Mouse (Mus musculus) gastrocnemius, postnatal 25 days (tissue): ENCODE measurements at regions not wholly inside any gene's neighbourhood (a gene's known extent, or its start where the extent isn't known, plus 50 kb on each side); places are given as distances from the start of the nearest gene placed in this dataset.

Experiments used
- DNase-seq: peaks from one replicate; pipeline ENCODE4 v3.0.0; 2022

GRCm38 (mm10) chr5:37980692-37981091 lies 57.9 kb upstream of the Stx18 start:
- DNase-seq, result no peak

GRCm38 (mm10) chr5:37976943-37977434 lies 61.6 kb upstream of the Stx18 start:
- DNase-seq, result no peak

DNA sequence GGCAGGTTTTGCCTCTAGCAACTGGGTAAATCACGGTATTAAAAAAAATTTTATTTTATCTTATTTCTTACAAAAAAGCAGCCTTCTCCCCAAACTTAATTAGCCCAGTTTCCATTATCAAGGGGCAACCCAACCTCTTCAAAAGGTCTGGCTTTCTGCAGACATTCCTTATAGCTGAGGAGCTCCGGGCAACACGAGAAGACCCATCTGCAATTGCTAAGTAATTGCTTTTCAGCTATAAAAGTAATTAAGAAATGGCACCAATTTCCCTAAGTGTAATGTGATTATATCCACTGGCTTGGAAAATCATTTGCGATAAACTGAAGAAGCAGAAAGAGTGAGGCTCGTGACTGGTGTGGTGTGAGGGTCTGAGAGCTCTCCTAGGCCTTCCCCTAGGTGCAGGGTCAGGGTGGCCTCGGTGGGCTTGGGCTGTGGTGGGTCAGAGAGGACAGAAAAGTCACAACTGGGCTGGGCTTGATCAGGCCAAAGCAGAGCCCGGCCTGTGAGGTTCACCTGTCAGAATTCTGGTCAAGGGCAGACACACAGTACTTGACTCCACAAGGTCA lies 65.5 kb upstream of the Stx18 start:
- no peak for DNase-seq

DNA sequence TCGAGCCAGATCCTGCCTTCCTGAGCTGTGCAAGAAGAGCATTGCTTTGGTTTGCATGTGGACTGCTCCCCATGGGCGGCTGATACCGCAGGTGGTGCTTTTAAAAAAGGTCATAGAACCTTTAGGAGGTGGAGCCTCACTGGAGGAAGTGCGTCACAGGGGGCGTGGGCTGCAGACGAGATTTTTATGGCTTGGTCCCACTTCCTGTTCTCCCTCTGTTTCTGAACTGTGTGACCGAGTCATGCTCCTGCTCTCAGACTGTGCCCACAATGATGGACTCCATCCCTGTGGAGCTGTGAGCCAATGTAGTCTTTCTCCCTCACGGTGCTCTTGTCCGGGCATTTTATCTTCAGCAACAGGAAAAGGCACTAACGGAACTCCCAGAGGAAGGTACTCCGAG lies 66.8 kb upstream of the Stx18 start:
- DNase-seq, result no peak

GRCm38 (mm10) chr5:37968596-37968995 lies 69.9 kb upstream of the Stx18 start:
- no peak for DNase-seq

DNA sequence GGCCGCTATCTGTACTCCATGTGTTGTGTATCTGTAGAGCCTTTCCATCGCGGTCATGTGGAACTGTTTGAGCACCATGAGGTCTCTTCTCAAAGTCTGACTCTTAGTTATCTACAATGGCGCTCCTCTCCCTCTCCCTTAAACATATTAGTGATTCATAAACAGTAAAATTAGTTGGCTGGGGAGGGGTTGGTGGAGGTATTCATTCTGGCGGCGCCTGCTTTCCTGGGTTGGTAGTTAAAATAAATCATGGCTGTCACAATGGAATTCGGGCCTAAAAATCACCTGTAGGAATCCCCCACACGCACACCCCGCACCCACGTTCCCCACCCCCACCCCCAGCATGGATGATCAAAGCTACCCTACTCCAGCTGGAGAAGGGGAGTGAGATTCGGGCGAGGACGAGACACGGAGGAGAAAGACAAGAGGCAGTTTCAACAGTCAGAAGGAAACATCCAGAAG lies 70.6 kb upstream of the Stx18 start:
- DNase-seq, result no peak

- DNase-seq, result no peak
Measured at GRCm38 (mm10) chr5:37967106-37967913, 71.2 kb upstream of the Stx18 start.

GRCm38 (mm10) chr5:37963688-37964087 lies 74.9 kb upstream of the Stx18 start:
- no peak for DNase-seq

DNA sequence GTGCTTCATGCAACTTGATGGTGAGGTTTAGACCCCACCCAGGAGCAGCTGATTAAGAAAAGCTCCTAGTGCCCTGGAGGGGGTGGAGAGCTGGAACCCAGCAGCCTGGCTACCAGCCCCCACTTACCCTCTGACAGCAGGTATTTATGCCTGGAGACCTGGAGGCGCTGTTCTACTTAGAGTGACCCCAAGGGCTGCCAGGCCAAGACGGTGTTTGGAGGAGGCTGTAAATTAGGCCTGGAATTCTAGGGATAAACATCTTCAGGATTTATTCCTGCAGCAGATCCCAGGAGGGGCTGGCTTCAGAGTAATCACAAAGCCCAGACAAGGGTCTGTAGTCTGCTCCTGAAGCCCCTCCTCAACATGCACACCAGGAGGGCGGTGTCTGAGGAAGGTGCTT lies 76.0 kb upstream of the Stx18 start:
- DNase-seq, result no peak

DNA sequence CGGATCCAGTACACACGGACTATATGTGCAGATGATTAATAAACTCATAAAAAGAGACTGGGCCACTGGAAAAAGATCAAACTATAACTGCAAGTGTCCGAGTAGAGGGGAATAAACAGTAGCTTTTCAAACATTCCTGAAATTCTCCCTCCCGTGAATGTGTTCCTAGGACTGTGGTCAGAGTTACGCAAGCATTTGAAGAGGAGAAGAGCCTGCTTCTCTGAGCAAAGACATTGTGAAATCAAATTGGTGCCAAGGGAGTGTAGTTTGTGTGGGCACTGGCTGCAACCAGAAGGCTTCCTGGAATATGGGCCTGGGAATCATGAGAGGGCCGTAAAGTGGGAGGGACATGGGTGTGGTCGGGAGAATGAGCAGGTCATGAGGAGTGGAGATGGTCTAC lies 78.3 kb upstream of the Stx18 start:
- no peak for DNase-seq

GRCm38 (mm10) chr5:37952096-37952495 lies 86.4 kb upstream of the Stx18 start:
- DNase-seq, result no peak

DNA sequence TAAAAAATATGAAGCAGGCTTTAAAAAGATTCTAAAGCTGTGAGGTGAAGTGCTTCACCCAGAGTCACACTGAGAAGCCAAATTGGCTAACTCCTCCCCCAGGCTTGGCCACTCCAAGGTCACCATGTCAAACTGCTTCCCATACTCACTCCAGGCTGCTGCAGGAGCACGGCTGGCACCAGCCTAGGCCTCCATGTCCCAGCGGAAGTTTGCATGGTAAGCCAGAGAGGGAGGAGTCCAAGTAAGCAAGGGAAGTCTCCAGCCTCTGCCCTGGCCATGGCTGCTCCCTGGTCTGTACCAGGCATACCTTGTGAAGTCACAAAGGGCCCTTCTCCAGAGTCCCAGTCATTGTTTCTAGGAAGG lies 105.8 kb upstream of the Stx18 start:
- DNase-seq, result no peak

GRCm38 (mm10) chr5:37932086-37932759 lies 106.3 kb upstream of the Stx18 start:
- no peak for DNase-seq

DNA sequence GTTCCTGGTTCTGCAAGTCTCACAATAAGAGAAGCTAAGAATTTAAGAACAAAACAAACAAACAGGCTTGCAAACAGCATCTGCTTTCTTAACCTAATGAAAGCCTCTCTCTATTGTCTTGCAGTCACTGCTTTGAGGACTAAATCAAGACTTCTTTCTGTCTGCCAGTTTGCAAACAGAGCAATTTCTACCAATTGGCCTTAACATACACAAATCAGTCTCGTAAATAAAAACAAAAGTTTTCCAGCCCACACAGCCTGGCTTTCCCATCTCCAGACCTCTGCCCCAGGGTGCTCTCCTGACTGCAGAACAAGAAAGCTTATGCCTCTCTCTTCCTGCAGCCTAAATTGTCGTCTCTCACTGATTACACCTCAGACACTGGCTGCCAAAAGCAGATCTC lies 96.1 kb upstream of the Msx1 start:
- DNase-seq, result no peak

- DNase-seq, result no peak
Measured at GRCm38 (mm10) chr5:37919102-37919501, 94.7 kb upstream of the Msx1 start.

DNA sequence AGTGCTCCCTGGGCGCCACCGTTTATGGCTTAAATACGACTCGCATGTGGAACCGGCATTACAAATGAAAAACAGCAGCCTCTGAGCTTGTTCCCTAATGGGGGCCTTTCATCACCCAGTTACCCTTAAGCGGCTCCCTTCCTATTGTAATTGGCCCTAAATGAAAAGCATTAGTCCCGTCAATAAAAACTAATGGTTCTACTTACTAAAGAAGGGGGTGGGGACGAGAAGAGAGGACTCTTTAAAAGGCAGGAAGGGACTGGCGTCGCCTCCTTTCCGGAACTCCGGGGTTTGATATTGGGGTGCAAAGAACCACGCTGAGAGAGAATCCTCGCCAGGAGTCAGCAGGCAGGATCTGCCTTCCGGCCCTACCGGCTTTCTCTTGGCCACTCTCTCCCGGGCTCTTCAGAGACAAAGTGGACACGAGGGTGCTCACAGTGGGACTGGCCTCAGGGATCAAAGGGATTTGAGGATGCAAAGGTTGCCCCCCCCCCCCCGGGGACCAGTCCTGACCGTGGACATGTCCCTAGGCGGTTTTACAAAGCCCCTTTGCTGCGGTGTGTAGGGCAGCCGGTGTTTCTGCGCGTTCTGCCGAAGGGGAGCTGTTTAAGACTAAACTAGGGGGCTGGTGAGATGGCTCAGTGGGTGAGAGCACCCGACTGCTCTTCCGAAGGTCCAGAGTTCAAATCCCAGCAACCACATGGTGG lies 93.8 kb upstream of the Msx1 start:
- DNase-seq, result no peak

GRCm38 (mm10) chr5:37917161-37917560 lies 92.8 kb upstream of the Msx1 start:
- DNase-seq, result no peak

GRCm38 (mm10) chr5:37904683-37905352 lies 80.4 kb upstream of the Msx1 start:
- no peak for DNase-seq

GRCm38 (mm10) chr5:37903861-37904260 lies 79.5 kb upstream of the Msx1 start:
- no peak for DNase-seq

DNA sequence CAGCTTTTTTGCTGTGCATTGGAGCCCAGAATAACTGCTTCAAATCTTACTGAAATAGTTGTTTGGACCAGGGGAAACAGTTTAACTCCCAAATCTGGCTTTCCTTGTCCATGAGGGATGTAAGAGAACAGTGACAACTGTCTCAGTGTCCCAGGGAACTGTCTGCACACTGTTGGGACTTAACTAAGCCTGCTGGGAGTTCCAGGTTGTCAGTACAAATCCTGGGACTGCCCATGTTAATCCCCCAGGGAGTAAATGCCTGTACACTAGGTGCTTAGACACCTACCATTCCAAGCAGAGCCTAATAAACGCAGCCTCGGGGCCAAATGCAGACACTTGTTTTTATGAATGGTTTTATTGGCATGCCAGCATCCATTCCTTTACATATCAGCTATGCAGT lies 78.4 kb upstream of the Msx1 start:
- DNase-seq, result no peak

GRCm38 (mm10) chr5:37901861-37902291 lies 77.5 kb upstream of the Msx1 start:
- DNase-seq, result no peak

DNA sequence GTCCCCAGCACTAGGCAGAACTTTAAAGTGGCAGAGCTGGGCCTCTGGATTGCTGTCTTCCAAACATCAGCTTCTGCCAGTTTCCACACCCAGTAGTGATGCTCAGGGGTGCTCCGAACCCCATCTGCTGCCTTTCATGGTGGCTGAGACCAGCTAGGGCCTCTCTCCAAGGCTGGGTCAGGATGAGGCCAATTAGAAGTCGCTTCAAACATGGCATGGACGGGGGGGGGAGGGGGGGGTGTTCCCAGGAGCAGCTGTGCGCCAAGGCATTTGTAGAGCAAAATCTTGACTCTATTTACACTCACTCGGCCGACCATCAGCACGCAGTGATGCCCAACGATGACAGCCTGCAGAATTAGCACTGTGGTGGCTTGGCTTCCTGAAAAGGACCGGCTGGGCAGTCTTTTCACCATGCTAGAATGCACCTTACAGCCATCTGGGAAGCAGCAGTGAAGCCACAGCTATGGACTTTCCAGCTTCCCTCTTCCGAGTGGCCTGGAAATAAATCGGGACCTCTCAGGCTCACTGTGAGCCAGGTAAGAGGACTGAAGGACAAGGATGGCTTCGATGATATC lies 73.7 kb upstream of the Msx1 start:
- DNase-seq, result no peak
